Mouse (Mus musculus): Measurements from ENCODE around the gene Mrps34. TPM values are rescaled to one million over a fixed set of nuclear protein-coding genes. Genes with fewer than 3 reads are reported as not detected.
A peak's percentile ranks its signal among the peaks of the same experiment; 100 is the strongest.
"Not testable (repeated sequence)": the region's sequence is repeated elsewhere in the genome, so short reads cannot be mapped to it uniquely, and the experiment has no call there.

Mrps34 gene
- total RNA-seq, 2 experiments from 2014 or later, result 107 to 148 TPM

GRCm38 (mm10) chr17:24898041-24898854, 3.3 kb downstream of the Mrps34 start:
- no peak for DNase-seq (ENCODE audit: low spot score in 2 of 2)

- no peak for DNase-seq (ENCODE audit: low spot score in 2 of 2)
Observed at GRCm38 (mm10) chr17:24899153-24899552, 4.2 kb downstream of the Mrps34 start.

- no peak for DNase-seq (ENCODE audit: low spot score in 2 of 2)
Observed at GRCm38 (mm10) chr17:24900014-24900413, 5.1 kb downstream of the Mrps34 start.

- no peak for DNase-seq (ENCODE audit: low spot score in 2 of 2)
Observed at GRCm38 (mm10) chr17:24902124-24902523, 7.2 kb downstream of the Mrps34 start.

GRCm38 (mm10) chr17:24902671-24903474, 8.0 kb downstream of the Mrps34 start:
- DNase-seq (ENCODE audit: low spot score in 2 of 2), result no peak

GRCm38 (mm10) chr17:24903767-24904166, 8.9 kb downstream of the Mrps34 start:
- DNase-seq (ENCODE audit: low spot score in 2 of 2), result no peak

GRCm38 (mm10) chr17:24907591-24907990, 12.7 kb downstream of the Mrps34 start:
- DNase-seq (ENCODE audit: low spot score in 2 of 2), result peak in 1 of 2 experiments; percentile 65

GRCm38 (mm10) chr17:24913984-24914383, 19.1 kb downstream of the Mrps34 start:
- no peak for DNase-seq (ENCODE audit: low spot score in 2 of 2)

GRCm38 (mm10) chr17:24923246-24923645, 28.3 kb downstream of the Mrps34 start:
- DNase-seq (ENCODE audit: low spot score in 2 of 2), result no peak

- DNase-seq (ENCODE audit: low spot score in 2 of 2), result no peak
Observed at GRCm38 (mm10) chr17:24929506-24929905, 34.6 kb downstream of the Mrps34 start.

- no peak for DNase-seq (ENCODE audit: low spot score in 2 of 2)
Observed at GRCm38 (mm10) chr17:24932431-24932830, 37.5 kb downstream of the Mrps34 start.

- DNase-seq (ENCODE audit: low spot score in 2 of 2), result no peak
Observed at GRCm38 (mm10) chr17:24933163-24933562, 38.2 kb downstream of the Mrps34 start.

- no peak for DNase-seq (ENCODE audit: low spot score in 2 of 2)
Observed at GRCm38 (mm10) chr17:24934926-24935325, 40.0 kb downstream of the Mrps34 start.

- DNase-seq (ENCODE audit: low spot score in 2 of 2), result no peak
Observed at GRCm38 (mm10) chr17:24935666-24936065, 40.8 kb downstream of the Mrps34 start.

- DNase-seq (ENCODE audit: low spot score in 2 of 2), result peak; percentile 95 to 97
Observed at GRCm38 (mm10) chr17:24936259-24937237, 41.6 kb downstream of the Mrps34 start, which contains the start of gene Mapk8ip3. Gene Mapk8ip3, minus strand, starts transcription at chr17:24936977.

GRCm38 (mm10) chr17:24937266-24937665, 42.4 kb downstream of the Mrps34 start:
- DNase-seq (ENCODE audit: low spot score in 2 of 2), result no peak

GRCm38 (mm10) chr17:24942453-24942852, 47.5 kb downstream of the Mrps34 start:
- DNase-seq (ENCODE audit: low spot score in 2 of 2), result peak in 1 of 2 experiments; percentile 43

- no peak for DNase-seq (ENCODE audit: low spot score in 2 of 2)
Observed at GRCm38 (mm10) chr17:24943036-24943435, 48.1 kb downstream of the Mrps34 start.

GRCm38 (mm10) chr17:24943589-24943988, 48.7 kb downstream of the Mrps34 start:
- not testable (repeated sequence) for DNase-seq (ENCODE audit: low spot score in 2 of 2)

Data from adrenal gland, adult 18-20 months (tissue).